Mouse (Mus musculus) stomach, postnatal 0 days (tissue): Measurements from ENCODE around the gene Opn4.

Source experiments
- CTCF ChIP-seq: IDR thresholded peaks from 2 replicates; pipeline ENCODE4 v1.5.1; 2016; ENCODE audit warnings: antibody characterized with exemption, low read depth, mild to moderate bottlenecking, moderate library complexity
- EP300 ChIP-seq: optimal IDR thresholded peaks from 2 replicates; pipeline ENCODE3; 2016; ENCODE audit warnings: antibody characterized with exemption

- TF ChIP-seq CTCF (no peak), EP300 (no peak)
Measured at GRCm38 (mm10) chr14:34589185-34589713, 10.7 kb downstream of the Opn4 start.
